Mouse (Mus musculus) forebrain, embryonic 15.5 days (tissue): ENCODE results near the gene Tppp3. TPM values are rescaled to one million over a fixed set of nuclear protein-coding genes. Genes with fewer than 3 reads are reported as not detected.
A peak's percentile ranks its signal among the peaks of the same experiment; 100 is the strongest.

Experiments used
- ATAC-seq: fragments of 200-750 bp; cut with Nextera tagmentation; replicated peaks from 2 replicates; pipeline ENCODE4 v1.8.0; 2017; ENCODE audit warnings: mild to moderate bottlenecking, moderate TSS enrichment, moderate library complexity
- H3K27ac ChIP-seq: fragments of 300-500 bp; sonication (generic); replicated peaks from 2 replicates; pipeline ENCODE4 v1.5.1; 2015; ENCODE audit warnings: mild to moderate bottlenecking, inconsistent platforms
- H3K27me3 ChIP-seq: fragments of 300-500 bp; sonication (generic); 2 replicates; pipeline ENCODE4 v1.6.1; 2015; ENCODE audit warnings: inconsistent platforms
- H3K36me3 ChIP-seq: fragments of 300-500 bp; sonication (generic); 2 replicates; pipeline ENCODE4 v1.6.1; 2015; ENCODE audit warnings: mild to moderate bottlenecking, inconsistent platforms
- H3K4me1 ChIP-seq: fragments of 300-500 bp; sonication (generic); 2 replicates; pipeline ENCODE4 v1.6.1; 2015; ENCODE audit warnings: inconsistent platforms
- H3K4me2 ChIP-seq: fragments of 300-500 bp; sonication (generic); replicated peaks from 2 replicates; pipeline ENCODE4 v1.6.1; 2015; ENCODE audit warnings: mild to moderate bottlenecking, inconsistent platforms
- H3K4me3 ChIP-seq: fragments of 300-500 bp; sonication (generic); 2 replicates; pipeline ENCODE4 v1.5.1; 2015; ENCODE audit warnings: mild to moderate bottlenecking, inconsistent platforms
- H3K9ac ChIP-seq: fragments of 300-500 bp; sonication (generic); replicated peaks from 2 replicates; pipeline ENCODE4 v1.6.1; 2015; ENCODE audit warnings: mild to moderate bottlenecking, inconsistent platforms
- H3K9me3 ChIP-seq: fragments of 300-500 bp; sonication (generic); 2 replicates; pipeline ENCODE4 v1.6.1; 2016; ENCODE audit warnings: inconsistent platforms
- WGBS: fragments of 180-500 bp; shearing (Covaris S2); methylation state at CpG from one replicate; pipeline ENCODE4 v1.1.7; 2015; ENCODE audit warnings: mixed read lengths; 5-methylcytosine and 5-hydroxymethylcytosine counted together
- polyA plus RNA-seq: library from polyadenylated mRNA; unstranded; fragments of >200 nt; fragmentation: Nextera tagmentation; extraction: Ambion mirVana; gene quantifications from 2 replicates; pipeline ENCODE4 v1.2.1, GENCODE M21; 2015

Tppp3 gene
- polyA plus RNA-seq, 1 experiment from 2014 or later = 54.8 TPM

DNA sequence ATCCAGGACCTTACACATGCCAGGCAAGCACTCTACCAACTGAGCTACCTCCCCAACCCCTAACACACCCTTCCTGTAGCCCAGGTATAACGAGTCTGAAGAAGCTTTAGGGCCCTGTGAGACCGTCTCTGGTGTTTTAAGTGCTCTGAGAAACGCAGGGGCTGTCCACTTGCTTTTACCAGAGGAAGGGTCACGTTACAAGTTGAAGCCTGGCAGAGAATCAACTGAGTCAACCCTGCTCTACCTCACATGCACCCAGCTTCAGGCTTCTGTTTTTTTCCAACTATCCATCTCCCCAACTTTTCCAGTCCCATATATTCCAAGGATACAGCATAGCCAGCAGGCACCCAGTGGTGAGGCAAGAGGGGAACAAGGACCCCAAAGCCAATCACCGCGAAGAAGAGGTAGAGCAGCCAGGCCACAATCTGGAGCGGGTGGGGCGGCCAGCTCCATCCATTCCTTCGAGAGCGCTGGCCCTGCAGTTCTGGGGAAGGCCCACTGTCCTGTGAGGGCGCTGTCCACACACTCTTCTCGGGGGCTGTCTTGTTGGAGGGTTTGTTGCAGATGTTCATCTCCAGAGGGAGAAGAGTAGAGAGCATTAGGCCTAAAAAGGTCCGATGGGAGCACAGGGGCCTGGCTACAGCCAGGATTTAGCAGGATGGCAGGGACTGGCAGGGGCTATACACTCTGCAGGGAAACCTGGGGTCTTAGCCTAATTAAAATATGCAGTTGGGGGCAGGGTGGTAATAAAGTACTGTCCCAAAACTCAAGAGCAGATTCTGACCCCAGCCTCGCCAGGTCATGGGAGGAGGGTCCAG, 12.1 kb upstream of the Tppp3 start:
- Histone ChIP-seq H3K9me3 (no peaks in the 10 kb centered on the region), H3K4me1 (no peaks in the 10 kb centered on the region), H3K4me2 (no peak overlapping the region), H3K9ac (no peak overlapping the region), H3K27me3 (no peaks in the 10 kb centered on the region), H3K4me3 (no peak overlapping the region), H3K36me3 (no peaks in the 10 kb centered on the region), H3K27ac (no peak overlapping the region)
- 36% methylated on average over 14 of the region's 14 CpGs for WGBS
- ATAC-seq = no peak; the same call in 1 of the 2 replicates

DNA sequence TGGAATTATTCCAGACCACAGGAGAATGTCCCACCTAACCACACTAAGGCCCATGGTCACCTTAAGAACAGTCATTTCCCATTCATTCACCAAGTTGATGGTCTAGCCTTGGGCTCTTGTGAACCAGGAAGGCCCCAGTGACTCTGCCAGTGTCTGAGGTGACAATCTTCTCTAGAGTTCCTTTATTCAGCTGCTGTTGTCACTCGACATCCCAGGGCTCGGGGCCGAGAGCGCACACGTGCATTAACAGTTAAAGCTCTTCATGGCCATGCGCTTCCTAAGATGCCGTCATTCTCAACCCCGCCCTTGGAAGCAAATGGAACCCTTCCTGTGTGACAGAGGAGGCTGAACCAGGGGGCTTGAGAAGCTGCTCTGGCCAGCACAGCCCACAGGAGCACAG, 10.8 kb upstream of the Tppp3 start:
- Histone ChIP-seq H3K9me3 (no peaks in the 10 kb centered on the region), H3K27ac (no peak overlapping the region), H3K36me3 (no peaks in the 10 kb centered on the region), H3K27me3 (no peaks in the 10 kb centered on the region), H3K4me3 (no peak overlapping the region), H3K4me2 (no peak overlapping the region), H3K4me1 (no peaks in the 10 kb centered on the region), H3K9ac (no peak overlapping the region)
- 85% methylated on average over 8 of the region's 8 CpGs for WGBS
- ATAC-seq = no peak

DNA sequence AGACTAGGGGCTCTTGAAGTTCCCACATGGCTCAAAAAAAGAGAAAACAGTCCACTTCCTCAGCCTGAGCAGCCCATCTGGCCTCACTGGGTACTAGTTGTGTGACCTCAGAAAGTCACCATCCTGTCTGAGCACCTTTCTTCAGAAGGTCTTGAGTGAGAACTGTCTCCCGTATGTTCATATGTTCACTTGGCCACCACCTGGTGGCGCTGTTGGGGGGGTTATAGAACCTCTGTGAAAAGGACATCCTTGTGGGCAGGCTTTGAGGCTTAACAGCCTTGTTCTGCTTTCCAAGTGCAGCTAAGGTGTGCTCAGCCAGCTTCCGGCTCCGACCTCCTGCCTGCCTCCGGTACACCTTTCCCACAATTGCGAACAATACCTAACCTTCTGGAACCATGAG, 10.1 kb upstream of the Tppp3 start:
- ATAC-seq = no peak
- H3K36me3 ChIP-seq = no peaks in the 10 kb centered on the region
- H3K4me3 ChIP-seq = no peak overlapping the region
- H3K9me3 ChIP-seq = no peaks in the 10 kb centered on the region
- no peaks in the 10 kb centered on the region for H3K27me3 ChIP-seq
- no peaks in the 10 kb centered on the region for H3K4me1 ChIP-seq
- 65% methylated on average over 6 of the region's 6 CpGs for WGBS
- H3K27ac ChIP-seq = no peak overlapping the region
- no peak overlapping the region for H3K9ac ChIP-seq
- H3K4me2 ChIP-seq = no peak overlapping the region

DNA sequence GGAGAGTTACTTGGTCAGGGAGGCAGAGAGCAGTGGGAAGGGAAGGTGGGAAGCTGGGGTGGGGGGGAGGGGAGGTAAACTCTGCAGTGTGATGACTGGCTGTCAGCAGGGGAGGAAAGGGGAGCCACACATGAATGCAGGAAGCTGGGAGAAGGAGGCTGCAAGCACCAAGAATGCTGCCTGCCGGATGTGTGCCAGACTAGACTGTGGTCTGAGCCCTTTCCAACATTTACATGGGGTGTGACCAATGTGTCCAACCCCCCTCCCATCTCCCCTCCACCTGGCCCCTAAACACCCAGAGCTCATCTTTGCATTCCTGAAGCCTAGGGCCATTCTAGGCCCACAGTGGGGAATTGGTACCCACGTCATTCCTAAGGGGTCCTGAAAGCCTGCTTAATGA, 9.7 kb upstream of the Tppp3 start:
- no peak overlapping the region for H3K27ac ChIP-seq
- H3K27me3 ChIP-seq = no peaks in the 10 kb centered on the region
- ATAC-seq = no peak
- no peaks in the 10 kb centered on the region for H3K4me1 ChIP-seq
- H3K9ac ChIP-seq = no peak overlapping the region
- no peak overlapping the region for H3K4me3 ChIP-seq
- no peak overlapping the region for H3K4me2 ChIP-seq
- H3K36me3 ChIP-seq = 0 out of 2 replicates have a peak, but pooled peaks cover 3% of the 10 kb centered on the region
- H3K9me3 ChIP-seq = no peaks in the 10 kb centered on the region
- 29% methylated on average over 2 of the region's 2 CpGs for WGBS

GRCm38 (mm10) chr8:105477792-105478191, 6.5 kb upstream of the Tppp3 start:
- H3K27ac ChIP-seq = no peak overlapping the region
- no peak for ATAC-seq

DNA sequence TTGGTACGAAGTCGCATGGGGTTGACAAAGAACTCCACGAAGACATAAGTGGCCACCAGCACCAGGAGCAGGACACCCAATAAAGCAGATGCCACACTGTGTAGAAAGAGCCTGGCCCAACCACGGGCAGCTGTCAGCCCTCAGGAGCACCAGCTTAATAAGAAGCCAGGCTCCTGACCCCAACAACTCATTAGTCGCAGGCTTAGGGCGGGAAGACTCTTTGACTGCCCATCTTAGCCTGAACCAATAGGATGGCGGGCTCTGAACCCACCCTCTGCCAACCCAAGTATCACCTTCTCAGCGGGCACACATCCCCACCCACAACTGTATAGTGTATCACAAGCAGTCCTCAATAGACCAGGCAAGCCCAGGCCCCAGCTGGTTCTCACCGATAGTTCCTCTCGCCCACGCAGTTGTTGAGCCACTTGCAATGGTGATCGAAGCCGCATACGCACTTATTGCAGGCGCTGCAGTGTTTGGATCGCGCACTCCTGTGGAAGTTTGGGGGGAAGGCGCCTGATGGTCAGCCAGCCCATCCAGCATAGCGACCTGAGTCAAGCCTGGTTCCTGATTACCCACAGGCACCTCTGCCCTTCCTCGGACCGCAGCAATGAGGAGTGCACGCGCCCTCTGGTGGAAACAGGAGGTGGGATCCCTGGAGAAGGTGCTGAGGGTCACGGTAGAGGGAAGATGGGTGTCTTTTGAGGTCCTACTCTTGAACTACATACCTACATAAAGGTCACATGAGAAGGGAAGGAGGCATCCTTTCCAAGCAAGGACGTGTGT, 5.5 kb upstream of the Tppp3 start:
- Histone ChIP-seq H3K9ac (no peak overlapping the region), H3K4me2 (no peak overlapping the region), H3K9me3 (no peaks in the 10 kb centered on the region), H3K27ac (no peak overlapping the region), H3K4me1 (peaks cover 23% of the 10 kb centered on the region), H3K27me3 (peaks cover 7% of the 10 kb centered on the region; the same call in 1 of the 2 replicates), H3K36me3 (0 out of 2 replicates have a peak, but pooled peaks cover 3% of the 10 kb centered on the region), H3K4me3 (no peak overlapping the region)
- no peak for ATAC-seq
- 41% methylated on average over 25 of the region's 25 CpGs for WGBS

More at GRCm38 (mm10) chr8:105477792-105478191, 6.5 kb upstream of the Tppp3 start:
- Histone ChIP-seq H3K4me3 (no peak overlapping the region), H3K9me3 (no peaks in the 10 kb centered on the region), H3K4me1 (peaks cover 18% of the 10 kb centered on the region), H3K9ac (no peak overlapping the region), H3K27me3 (peaks cover 7% of the 10 kb centered on the region; the same call in 1 of the 2 replicates), H3K36me3 (0 out of 2 replicates have a peak, but pooled peaks cover 3% of the 10 kb centered on the region), H3K4me2 (no peak overlapping the region)
- WGBS = 88% methylated on average over 3 of the region's 3 CpGs

- WGBS = 93% methylated on average over 7 of the region's 7 CpGs
Observed at GRCm38 (mm10) chr8:105476161-105476560, 4.8 kb upstream of the Tppp3 start.

DNA sequence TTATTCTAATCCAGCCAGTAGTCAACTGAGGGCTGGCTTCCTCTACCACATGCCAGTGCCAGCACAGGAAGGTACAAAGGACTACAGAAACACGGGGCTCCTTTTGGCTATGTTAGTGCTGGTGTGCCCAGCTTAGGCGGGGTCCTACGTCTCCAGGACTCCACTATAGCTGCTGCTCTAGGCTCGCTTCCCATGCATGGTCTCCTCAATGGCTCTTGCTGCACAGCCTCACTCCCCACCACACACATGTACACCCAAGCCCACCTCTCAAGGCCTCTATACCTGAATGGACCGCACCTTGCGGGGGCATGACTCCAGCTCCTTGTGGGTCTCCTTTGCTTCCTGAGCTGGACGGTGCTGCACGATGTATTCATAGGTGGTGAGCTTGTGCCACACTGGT, 4.4 kb upstream of the Tppp3 start:
- Histone ChIP-seq H3K27ac (no peak overlapping the region), H3K4me1 (peaks cover 33% of the 10 kb centered on the region), H3K9ac (no peak overlapping the region), H3K4me2 (no peak overlapping the region), H3K4me3 (no peak overlapping the region), H3K27me3 (peaks cover 7% of the 10 kb centered on the region; the same call in 1 of the 2 replicates), H3K36me3 (0 out of 2 replicates have a peak, but pooled peaks cover 3% of the 10 kb centered on the region), H3K9me3 (no peaks in the 10 kb centered on the region)
- WGBS = 90% methylated on average over 8 of the region's 8 CpGs
- no peak for ATAC-seq

More at GRCm38 (mm10) chr8:105476161-105476560, 4.8 kb upstream of the Tppp3 start:
- Histone ChIP-seq H3K27ac (no peak overlapping the region), H3K4me2 (no peak overlapping the region), H3K36me3 (0 out of 2 replicates have a peak, but pooled peaks cover 3% of the 10 kb centered on the region), H3K4me3 (no peak overlapping the region), H3K9me3 (no peaks in the 10 kb centered on the region), H3K27me3 (peaks cover 7% of the 10 kb centered on the region; the same call in 1 of the 2 replicates), H3K9ac (no peak overlapping the region), H3K4me1 (peaks cover 29% of the 10 kb centered on the region)
- no peak for ATAC-seq

DNA sequence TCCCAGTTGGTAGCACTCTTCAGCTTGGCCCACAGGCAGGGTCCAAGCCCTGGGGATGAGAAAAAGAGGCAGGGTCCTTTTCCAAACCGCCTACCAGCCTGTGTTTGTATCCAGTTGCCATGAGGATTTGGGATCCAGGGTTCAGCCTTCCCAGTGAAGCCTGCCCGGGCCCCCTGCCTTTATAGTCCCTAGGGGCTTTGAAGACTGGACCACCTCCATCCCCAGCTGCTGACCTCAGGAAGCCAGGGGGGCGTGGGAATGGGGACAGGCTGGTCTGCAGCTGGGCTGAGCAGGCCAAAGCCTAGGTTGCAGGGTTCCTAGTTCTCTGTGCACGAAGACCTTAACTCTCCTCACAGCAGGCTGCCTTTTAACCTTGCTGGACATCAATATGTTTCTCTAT, 3.9 kb upstream of the Tppp3 start:
- H3K9ac ChIP-seq = 0 out of 2 replicates have a peak overlapping the region, but pooled peaks have one; percentile 14
- peaks cover 7% of the 10 kb centered on the region; the same call in 1 of the 2 replicates for H3K27me3 ChIP-seq
- H3K9me3 ChIP-seq = no peaks in the 10 kb centered on the region
- H3K4me2 ChIP-seq = no peak overlapping the region
- WGBS = 59% methylated on average over 4 of the region's 4 CpGs
- peaks cover 38% of the 10 kb centered on the region for H3K4me1 ChIP-seq
- H3K27ac ChIP-seq = no peak overlapping the region
- ATAC-seq = no peak
- no peak overlapping the region for H3K4me3 ChIP-seq
- H3K36me3 ChIP-seq = 0 out of 2 replicates have a peak, but pooled peaks cover 3% of the 10 kb centered on the region

DNA sequence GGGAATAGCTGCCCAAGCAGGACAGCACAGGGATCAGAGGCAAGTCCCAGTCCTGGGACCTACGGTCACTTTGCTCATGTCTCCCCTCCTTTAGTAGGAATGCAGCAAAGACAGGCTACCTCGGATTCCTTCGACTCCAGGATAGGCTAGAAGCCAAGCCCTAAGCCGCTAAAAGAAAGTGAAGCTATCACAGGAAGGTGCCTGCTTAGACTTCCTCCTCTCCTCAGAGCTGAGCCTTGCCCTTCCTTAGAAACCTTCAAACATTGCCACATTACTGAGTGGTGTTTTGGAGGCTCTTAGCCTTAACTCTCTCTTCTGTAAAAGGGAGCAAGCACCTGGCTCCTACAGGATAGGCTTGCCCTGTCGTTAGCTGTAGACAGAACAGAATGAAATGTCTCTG, 3.4 kb upstream of the Tppp3 start:
- Histone ChIP-seq H3K9me3 (no peaks in the 10 kb centered on the region), H3K9ac (0 out of 2 replicates have a peak overlapping the region, but pooled peaks have one; percentile 14), H3K4me1 (peaks cover 43% of the 10 kb centered on the region), H3K27ac (no peak overlapping the region), H3K36me3 (0 out of 2 replicates have a peak, but pooled peaks cover 3% of the 10 kb centered on the region), H3K4me3 (no peak overlapping the region), H3K27me3 (peaks cover 7% of the 10 kb centered on the region; the same call in 1 of the 2 replicates), H3K4me2 (peak overlapping the region; percentile 1; the same call in 1 of the 2 replicates)
- no peak for ATAC-seq
- 50% methylated on average over 5 of the region's 5 CpGs for WGBS

DNA sequence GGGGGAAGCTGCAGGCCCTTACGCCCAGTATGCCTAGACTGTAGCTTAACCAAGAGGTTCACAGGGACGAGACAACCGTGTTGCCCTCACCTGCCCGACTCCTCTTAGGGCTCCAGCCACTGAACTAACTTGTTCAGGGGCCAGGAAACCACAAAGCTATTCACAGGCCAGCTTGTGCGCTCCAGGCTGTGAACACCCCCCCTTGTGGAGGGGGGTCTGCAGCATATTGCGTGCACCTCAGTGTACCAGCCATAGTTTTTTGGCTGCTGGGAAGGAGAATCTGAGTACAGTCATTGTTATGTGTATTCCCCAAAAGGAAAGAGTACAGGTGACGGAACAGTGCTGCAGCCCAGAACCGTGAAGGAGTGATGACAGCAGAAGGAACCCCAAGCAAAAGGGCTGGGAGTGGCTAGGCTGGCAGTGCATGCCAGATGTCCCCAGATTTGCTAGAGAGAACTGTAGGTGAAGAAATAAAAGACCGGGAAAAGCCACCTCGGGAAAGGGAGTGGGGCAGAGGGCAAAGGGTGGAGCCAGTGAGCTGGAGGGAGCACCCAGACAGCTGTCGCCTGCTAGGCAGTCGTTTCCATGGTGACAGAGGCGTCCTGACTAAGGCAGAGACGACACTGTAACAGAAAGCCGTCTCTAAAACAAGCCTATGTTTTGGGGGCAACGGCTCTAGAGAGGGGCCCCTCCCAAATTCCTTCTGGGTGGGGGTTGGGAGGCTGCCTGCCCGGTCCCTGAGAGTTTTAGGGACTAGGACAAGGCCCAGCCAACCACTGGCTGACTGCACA, 2.7 kb upstream of the Tppp3 start:
- H3K36me3 ChIP-seq = 0 out of 2 replicates have a peak, but pooled peaks cover 3% of the 10 kb centered on the region
- peaks cover 50% of the 10 kb centered on the region for H3K4me1 ChIP-seq
- no peak overlapping the region for H3K9ac ChIP-seq
- no peak overlapping the region for H3K4me3 ChIP-seq
- H3K4me2 ChIP-seq = peak overlapping the region; percentile 1; the same call in 1 of the 2 replicates
- WGBS = 25% methylated on average over 17 of the region's 17 CpGs
- peaks cover 7% of the 10 kb centered on the region; the same call in 1 of the 2 replicates for H3K27me3 ChIP-seq
- ATAC-seq = no peak; the same call in 1 of the 2 replicates
- no peaks in the 10 kb centered on the region for H3K9me3 ChIP-seq
- peak overlapping the region; percentile 35 for H3K27ac ChIP-seq
